Mouse (Mus musculus) neural tube, embryonic 10.5 days (tissue): ENCODE data around the gene Vamp9.

Source experiments
- DNase-seq: peaks from one replicate; pipeline ENCODE4 v3.0.0-alpha.2; 2017; ENCODE audit warnings: low spot score; ENCODE audit errors: extremely low spot score

Vamp9 gene

DNA sequence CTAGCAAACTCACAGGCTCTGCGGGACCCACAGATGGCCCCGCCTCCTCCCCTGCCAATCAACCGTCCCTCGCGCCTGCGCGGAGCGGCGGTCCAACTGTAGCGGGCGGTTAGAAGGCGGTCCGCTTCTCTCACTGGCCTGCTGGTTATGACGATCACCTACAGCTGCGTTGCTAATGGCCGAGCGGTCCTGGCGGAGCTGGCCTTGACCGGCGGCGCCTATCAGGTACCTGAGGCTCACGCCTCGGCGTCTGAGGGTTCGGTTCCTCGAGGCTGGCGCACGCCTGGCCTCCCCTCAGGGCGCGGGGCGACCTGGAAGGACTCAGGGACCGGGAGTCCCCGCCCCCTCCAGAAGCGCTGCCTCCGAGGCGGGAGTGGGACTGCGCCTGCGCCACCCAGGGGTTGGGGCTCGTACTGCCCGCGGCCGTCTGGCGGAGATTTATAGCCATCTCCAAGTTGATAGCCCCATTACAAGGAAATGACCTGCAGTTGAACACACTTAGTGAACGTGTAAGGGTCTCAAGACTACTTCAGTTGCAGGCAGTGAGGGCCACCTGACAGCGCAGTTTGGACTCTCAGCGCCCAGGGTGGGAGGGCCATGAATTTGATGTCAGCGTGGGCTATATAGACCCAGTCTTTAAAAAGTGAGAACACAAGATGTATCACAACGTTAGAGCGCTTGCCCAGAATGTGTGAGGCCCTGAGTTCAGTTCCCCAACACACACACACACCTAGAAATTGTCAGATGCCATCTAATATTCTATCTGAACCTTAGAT, at the start of gene Vamp9:
Gene Vamp9, plus strand, starts transcription at position 74 of the 776 bp plus-strand sequence.
- DNase-seq, result peak; percentile 96

GRCm38 (mm10) chr5:99857106-99857637, 48.9 kb upstream of the Vamp9 start:
- DNase-seq, result no peak

- DNase-seq, result no peak
Measured at GRCm38 (mm10) chr5:99859637-99860433, 46.2 kb upstream of the Vamp9 start.

- no peak for DNase-seq
Measured at GRCm38 (mm10) chr5:99861816-99862215, 44.2 kb upstream of the Vamp9 start.

DNA sequence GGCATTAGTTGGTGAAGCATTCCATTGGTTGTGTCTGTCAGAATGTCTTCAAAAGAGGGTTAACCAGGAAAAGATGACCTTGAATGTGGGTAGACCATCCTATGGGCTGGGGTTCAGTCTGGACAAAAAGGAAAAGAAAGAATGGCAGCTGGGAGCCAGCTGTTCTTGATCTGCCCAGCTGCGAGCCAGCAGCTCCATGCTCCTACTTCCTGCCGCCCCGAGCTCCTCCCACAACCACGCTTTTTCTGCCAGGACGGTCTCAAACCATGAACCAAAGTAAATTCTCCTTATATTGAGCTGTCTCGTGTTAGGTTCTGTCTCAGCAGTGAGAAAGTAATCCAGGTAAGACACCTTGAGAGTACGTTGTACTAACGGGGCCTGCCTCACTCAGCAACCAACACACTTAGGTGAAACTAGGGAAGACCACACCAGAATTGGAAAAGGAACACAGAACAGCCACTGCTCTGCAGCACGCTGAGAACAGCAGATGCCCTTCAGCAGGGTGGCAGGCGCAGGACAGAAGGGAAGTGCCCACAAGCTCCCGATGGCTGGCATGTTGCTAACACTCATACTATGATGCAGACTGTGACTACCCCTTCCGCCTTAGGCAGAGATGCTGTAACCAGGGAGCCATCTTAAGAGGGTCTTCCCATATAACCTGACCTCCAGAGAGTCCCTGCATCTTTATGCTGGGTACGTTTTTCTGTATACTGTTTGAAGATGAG, 42.2 kb upstream of the Vamp9 start:
- no peak for DNase-seq

DNA sequence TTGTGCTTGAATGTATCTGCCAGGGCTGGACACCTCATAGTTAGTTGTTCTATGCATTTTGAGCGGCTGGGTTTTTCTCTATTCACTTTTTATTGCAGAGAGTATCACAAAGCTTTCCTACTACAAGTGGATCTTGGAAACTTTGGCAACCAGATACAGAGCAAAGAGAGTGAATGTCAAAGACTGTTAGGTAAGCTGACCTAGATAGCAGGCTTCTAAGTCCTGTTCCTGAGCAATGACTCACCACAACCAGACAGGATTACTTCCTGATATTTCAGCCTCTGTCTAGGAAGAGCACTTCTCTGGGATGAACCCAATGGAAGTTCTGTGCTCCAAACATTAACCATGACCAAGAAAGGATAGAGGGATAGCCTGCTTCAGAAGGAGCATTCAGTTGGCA, 40.3 kb upstream of the Vamp9 start:
- DNase-seq, result no peak

- DNase-seq, result no peak
Measured at GRCm38 (mm10) chr5:99868286-99868685, 37.8 kb upstream of the Vamp9 start.

DNA sequence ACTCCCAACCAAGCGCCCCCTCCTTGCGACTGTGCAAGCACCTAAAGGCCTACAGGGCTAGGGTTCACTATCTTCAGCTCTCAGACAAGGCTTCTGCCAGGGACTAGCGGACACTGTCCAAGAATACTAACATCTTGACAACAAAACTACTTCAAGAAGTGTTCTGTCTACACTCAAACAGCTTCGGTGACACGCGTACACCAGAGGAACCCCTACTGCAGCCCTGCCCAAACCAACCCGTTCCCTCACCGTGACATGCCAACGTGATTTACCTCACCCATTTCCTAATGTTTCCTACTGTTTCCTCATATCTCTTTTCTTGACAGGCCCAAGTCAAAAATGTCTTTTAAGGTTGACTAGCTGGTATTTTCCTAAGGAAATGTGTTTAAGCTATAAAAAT, 37.1 kb upstream of the Vamp9 start:
- DNase-seq, result no peak

GRCm38 (mm10) chr5:99877565-99877964, 28.5 kb upstream of the Vamp9 start:
- DNase-seq, result no peak

GRCm38 (mm10) chr5:99882441-99882840, 23.6 kb upstream of the Vamp9 start:
- DNase-seq, result no peak

DNA sequence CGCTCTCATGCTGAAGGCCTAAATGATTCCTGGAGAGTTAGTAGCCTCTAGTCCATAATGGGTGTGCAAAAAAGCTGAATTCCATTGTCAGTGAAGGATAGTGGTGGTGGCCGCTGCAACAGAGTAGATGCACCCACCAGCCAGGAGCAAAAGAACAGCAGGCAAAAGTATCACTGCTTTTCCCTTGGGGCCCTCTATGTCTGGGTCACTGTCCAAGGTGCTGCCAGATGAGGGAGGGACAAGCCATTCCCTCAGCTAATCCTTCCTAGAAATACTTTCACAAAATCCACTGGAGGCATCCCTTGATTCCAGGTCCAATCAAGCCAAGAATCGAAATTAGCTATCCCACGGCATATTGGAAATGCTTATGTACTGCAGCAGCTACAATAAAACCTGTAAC, 22.0 kb upstream of the Vamp9 start:
- no peak for DNase-seq

DNA sequence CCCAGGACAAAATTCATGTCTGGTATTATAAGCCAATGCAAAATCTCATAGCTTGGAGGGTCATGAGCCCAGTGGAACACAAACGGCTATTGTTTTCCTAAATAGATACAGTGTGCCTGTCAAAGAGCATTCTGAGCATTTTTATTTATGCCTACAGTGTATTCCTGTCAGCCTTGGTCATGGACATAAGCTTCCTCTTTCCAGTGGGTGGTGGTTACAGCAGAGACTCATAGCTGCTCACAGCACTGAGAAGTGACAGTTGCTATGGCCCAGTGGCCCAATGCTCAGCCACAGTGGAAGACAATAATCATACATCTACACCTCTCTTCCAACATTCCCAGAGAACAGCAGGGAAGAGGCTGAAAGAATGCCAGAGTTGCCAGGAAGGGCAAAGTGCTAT, 18.9 kb upstream of the Vamp9 start:
- DNase-seq, result no peak

- peak; percentile 44 for DNase-seq
Measured at GRCm38 (mm10) chr5:99891516-99892441, 14.3 kb upstream of the Vamp9 start.

DNA sequence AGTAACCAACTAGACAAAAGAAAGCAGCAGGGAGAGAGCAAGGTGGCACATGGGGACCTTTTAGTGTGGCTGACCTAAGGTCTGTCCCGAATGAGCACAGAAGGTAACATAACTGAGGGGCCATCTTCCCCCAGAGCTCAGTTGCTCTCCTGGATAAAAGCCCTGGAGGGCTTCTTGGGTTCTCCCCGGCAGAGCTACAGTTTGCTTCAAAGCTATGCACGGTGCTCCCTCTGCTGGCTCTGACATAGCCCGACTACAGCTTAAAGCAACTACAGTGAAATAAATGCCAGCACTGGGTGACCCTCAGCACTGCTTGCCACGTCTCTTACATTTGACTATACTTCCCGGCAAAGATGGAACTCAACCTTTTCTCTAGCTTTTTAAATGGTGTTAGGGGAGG, 6.0 kb upstream of the Vamp9 start:
- DNase-seq, result peak; percentile 41

DNA sequence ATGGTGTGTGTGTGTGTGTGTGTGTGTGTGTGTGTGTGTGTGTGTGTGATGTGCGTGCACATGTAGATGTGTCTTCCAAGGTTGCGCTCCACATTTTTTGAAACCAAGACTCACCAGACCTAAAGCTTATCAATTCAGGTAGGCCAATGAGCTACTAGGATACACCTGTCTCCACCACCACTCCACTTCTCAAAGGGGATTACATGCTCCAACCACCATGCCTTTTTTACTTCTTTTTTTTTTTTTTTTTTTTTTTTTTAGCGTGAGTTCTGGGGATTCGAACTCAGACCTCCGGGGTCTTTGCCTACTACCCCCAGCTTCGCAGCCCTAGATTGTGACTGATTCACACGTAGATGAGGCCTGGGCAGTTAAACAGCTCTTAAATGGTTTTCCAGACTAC, 323 bp upstream of the Vamp9 start:
- DNase-seq, result no peak

GRCm38 (mm10) chr5:99915494-99915893, 9.4 kb downstream of the Vamp9 start:
- DNase-seq, result no peak

DNA sequence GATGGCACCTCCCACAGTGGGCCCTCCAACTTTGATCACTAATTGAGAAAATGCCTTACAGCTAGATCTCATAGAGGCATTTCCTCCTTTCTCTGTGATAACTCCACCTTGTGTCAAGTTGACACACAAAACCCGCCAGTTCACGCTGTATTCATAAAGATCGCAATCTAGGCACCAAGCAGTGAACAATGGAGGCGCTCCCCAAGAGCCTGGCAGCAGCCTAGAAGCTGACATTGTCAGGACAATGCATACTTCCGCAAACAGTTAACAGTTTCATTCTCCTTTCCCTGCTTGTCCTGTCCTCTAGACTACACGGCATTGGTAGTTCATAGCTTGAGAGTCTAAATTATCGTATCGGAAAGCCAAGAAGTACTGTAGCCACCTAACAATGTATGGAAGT, 16.0 kb downstream of the Vamp9 start:
- DNase-seq, result no peak

DNA sequence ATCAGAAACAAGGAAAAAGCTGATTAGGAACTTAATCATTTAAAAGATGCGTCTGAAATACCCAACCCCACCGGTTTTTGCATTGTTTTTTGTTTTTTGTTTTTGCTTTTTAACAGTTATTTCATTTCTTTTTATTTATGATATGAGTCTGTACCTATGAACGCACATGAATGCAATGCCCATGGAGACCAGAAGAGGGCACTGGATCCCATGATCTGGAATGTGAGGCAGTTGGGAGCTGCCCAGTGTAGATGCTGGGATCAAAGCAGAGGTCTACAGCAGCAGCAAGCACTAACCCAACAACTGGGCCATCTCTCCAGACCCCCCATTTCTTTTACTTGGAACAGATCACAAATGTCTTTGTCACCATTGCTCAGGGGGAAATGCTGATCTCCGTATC, 21.9 kb downstream of the Vamp9 start:
- peak; percentile 44 for DNase-seq

- DNase-seq, result no peak
Measured at GRCm38 (mm10) chr5:99931910-99932309, 25.9 kb downstream of the Vamp9 start.

- no peak for DNase-seq
Measured at GRCm38 (mm10) chr5:99939440-99939839, 33.4 kb downstream of the Vamp9 start.

DNA sequence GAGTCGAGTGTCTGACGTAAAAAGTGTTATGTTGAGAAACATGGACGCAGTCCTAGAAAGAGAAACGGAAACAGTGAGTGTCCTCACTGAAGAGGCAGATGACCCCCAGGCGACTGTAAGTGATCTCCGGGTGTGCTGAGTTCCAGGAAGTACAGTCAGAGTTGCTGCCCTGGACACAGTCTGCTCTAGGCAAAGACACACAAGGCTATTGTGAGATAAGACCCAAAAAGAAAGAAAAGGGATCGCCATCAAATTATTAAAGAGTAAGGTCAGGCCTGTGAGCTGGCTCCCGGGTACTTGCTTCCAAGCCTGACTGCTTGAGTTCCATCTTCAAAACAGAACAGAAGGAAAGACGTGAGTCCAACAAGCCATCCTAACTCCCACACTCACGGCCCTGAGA, 35.2 kb downstream of the Vamp9 start:
- no peak for DNase-seq
